Mouse (Mus musculus) stomach, postnatal 0 days (tissue): ENCODE measurements around the gene Clasp1.

Experiments
- CTCF ChIP-seq: IDR thresholded peaks from 2 replicates; pipeline ENCODE4 v1.5.1; 2016; ENCODE audit warnings: antibody characterized with exemption, low read depth, mild to moderate bottlenecking, moderate library complexity
- EP300 ChIP-seq: optimal IDR thresholded peaks from 2 replicates; pipeline ENCODE3; 2016; ENCODE audit warnings: antibody characterized with exemption

DNA sequence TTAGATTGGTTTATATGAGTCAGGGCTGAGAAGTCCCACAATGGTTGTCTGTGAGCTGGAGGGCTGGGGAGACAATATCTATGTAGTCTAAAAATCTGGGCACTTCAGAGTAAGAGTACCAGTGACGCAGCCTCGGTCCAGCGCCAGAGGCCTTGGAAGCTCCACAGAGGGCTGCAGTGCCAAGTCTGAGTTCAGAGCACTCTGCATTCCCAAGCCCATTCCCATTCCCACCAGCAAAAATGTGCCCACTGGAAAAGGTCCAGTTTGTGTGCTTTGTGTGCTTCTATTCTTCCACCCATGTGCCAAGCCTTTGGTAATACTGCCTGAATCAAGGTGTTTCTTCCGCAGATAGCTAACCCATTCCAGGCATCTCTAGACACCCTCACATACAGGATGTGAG lies 49.0 kb downstream of the Clasp1 start:
- no peak for TF ChIP-seq CTCF
- no peak for TF ChIP-seq EP300
